Mouse (Mus musculus): ENCODE results near the gene Gm4724. TPM values are rescaled to one million over a fixed set of nuclear protein-coding genes. Genes with fewer than 3 reads are reported as not detected.
"Not testable (repeated sequence)": the region's sequence is repeated elsewhere in the genome, so short reads cannot be mapped to it uniquely, and the experiment has no call there.

Gm4724 gene
- polyA plus RNA-seq (2016; fragmentation: Nextera tagmentation; extraction: Ambion mirVana) = 12.5 and 21.2 TPM in 2 replicates

- not testable (repeated sequence) for H3K36me3 ChIP-seq; H3K27ac ChIP-seq; ATAC-seq (ENCODE audit: low FRiP score, low read depth); H3K4me2 ChIP-seq (replicated peaks); H3K9ac ChIP-seq; H3K9me3 ChIP-seq; H3K4me3 ChIP-seq; H3K4me1 ChIP-seq; H3K27me3 ChIP-seq (replicated peaks)
- no CpG with 5 or more reads among the region's 4 CpGs for WGBS
These were observed at the start of gene Gm4724 for GRCm38 (mm10) chr2:175435707-175436106. Gm4724 (minus strand) TSS chr2:175435807.

GRCm38 (mm10) chr2:175469685-175470084 is 34.1 kb upstream of the Gm4724 start, which contains the start of gene Zfp965:
Zfp965 (plus strand) TSS chr2:175469985.
- H3K4me3 ChIP-seq; H3K27me3 ChIP-seq (replicated peaks); H3K9ac ChIP-seq; H3K9me3 ChIP-seq; H3K36me3 ChIP-seq; H3K4me1 ChIP-seq; ATAC-seq (ENCODE audit: low FRiP score, low read depth); H3K27ac ChIP-seq; H3K4me2 ChIP-seq (replicated peaks): not testable (repeated sequence)
- WGBS = no CpG with 5 or more reads among the region's 6 CpGs

Other genes with a start within 250 kb of the Gm4724 start
- gene Gm14391, start 228.9 kb downstream of the Gm4724 start, polyA plus RNA-seq (2016; fragmentation: Nextera tagmentation; extraction: Ambion mirVana) = 4.0 and 5.7 TPM in 2 replicates
- 2.1 TPM in 1 of 2 replicates, not detected in the other for gene Gm14440, start 160.7 kb downstream of the Gm4724 start, polyA plus RNA-seq (2016; fragmentation: Nextera tagmentation; extraction: Ambion mirVana)
- gene Gm4631, start 97.6 kb downstream of the Gm4724 start, polyA plus RNA-seq (2016; fragmentation: Nextera tagmentation; extraction: Ambion mirVana) = 12.6 and 14.2 TPM in 2 replicates
- 4.8 and 4.9 TPM in 2 replicates for gene Zfp968, start 63.4 kb downstream of the Gm4724 start, polyA plus RNA-seq (2016; fragmentation: Nextera tagmentation; extraction: Ambion mirVana)
- gene Zfp965, start 34.2 kb upstream of the Gm4724 start, polyA plus RNA-seq (2016; fragmentation: Nextera tagmentation; extraction: Ambion mirVana) = 6.0 and 6.4 TPM in 2 replicates
- not detected in 2 replicates for gene Gm11007, start 208.2 kb upstream of the Gm4724 start, polyA plus RNA-seq (2016; fragmentation: Nextera tagmentation; extraction: Ambion mirVana)